Mouse (Mus musculus): Measurements from ENCODE around the gene Cdiptos. TPM values are rescaled to one million over a fixed set of nuclear protein-coding genes. Genes with fewer than 3 reads are reported as not detected.

Gene Cdiptos
- total RNA-seq, 1 experiment from 2014 or later, result 1.0 TPM

- no peak for ATAC-seq (replicated peaks; ENCODE audit: low read depth, poor library complexity, severe bottlenecking)
Observed at GRCm38 (mm10) chr7:127016081-127016480, 40.2 kb upstream of the Cdiptos start.

- ATAC-seq (replicated peaks; ENCODE audit: low read depth, poor library complexity, severe bottlenecking), result no peak
Observed at GRCm38 (mm10) chr7:127014993-127015392, 39.1 kb upstream of the Cdiptos start.

GRCm38 (mm10) chr7:127014320-127014719, 38.4 kb upstream of the Cdiptos start, which contains the start of gene Mvp:
Gene Mvp (minus strand): TSS chr7:127014621.
- ATAC-seq (replicated peaks; ENCODE audit: low read depth, poor library complexity, severe bottlenecking), result peak; percentile 30

GRCm38 (mm10) chr7:127013385-127013784, 37.5 kb upstream of the Cdiptos start:
- no peak for ATAC-seq (replicated peaks; ENCODE audit: low read depth, poor library complexity, severe bottlenecking)

- no peak for ATAC-seq (replicated peaks; ENCODE audit: low read depth, poor library complexity, severe bottlenecking)
Observed at GRCm38 (mm10) chr7:127012845-127013244, 36.9 kb upstream of the Cdiptos start.

GRCm38 (mm10) chr7:127012374-127012773, 36.5 kb upstream of the Cdiptos start:
- no peak for ATAC-seq (replicated peaks; ENCODE audit: low read depth, poor library complexity, severe bottlenecking)

- no peak for ATAC-seq (replicated peaks; ENCODE audit: low read depth, poor library complexity, severe bottlenecking)
Observed at GRCm38 (mm10) chr7:127011717-127012116, 35.8 kb upstream of the Cdiptos start.

GRCm38 (mm10) chr7:127011051-127011450, 35.2 kb upstream of the Cdiptos start:
- ATAC-seq (replicated peaks; ENCODE audit: low read depth, poor library complexity, severe bottlenecking), result no peak

- peak; percentile 9; the same call in 1 of the 2 replicates for ATAC-seq (replicated peaks; ENCODE audit: low read depth, poor library complexity, severe bottlenecking)
Observed at GRCm38 (mm10) chr7:127009307-127010085, 33.6 kb upstream of the Cdiptos start.

- ATAC-seq (replicated peaks; ENCODE audit: low read depth, poor library complexity, severe bottlenecking), result peak; percentile 95
Observed at GRCm38 (mm10) chr7:127008239-127009019, 32.5 kb upstream of the Cdiptos start.

- ATAC-seq (replicated peaks; ENCODE audit: low read depth, poor library complexity, severe bottlenecking), result no peak
Observed at GRCm38 (mm10) chr7:127007313-127008024, 31.6 kb upstream of the Cdiptos start.

- no peak for ATAC-seq (replicated peaks; ENCODE audit: low read depth, poor library complexity, severe bottlenecking)
Observed at GRCm38 (mm10) chr7:127004122-127004875, 28.4 kb upstream of the Cdiptos start.

GRCm38 (mm10) chr7:127003620-127004019, 27.7 kb upstream of the Cdiptos start:
- ATAC-seq (replicated peaks; ENCODE audit: low read depth, poor library complexity, severe bottlenecking), result no peak

- no peak for ATAC-seq (replicated peaks; ENCODE audit: low read depth, poor library complexity, severe bottlenecking)
Observed at GRCm38 (mm10) chr7:126999568-126999967, 23.7 kb upstream of the Cdiptos start.

GRCm38 (mm10) chr7:126996449-126996848, 20.6 kb upstream of the Cdiptos start:
- ATAC-seq (replicated peaks; ENCODE audit: low read depth, poor library complexity, severe bottlenecking), result no peak

GRCm38 (mm10) chr7:126988816-126989215, 12.9 kb upstream of the Cdiptos start:
- ATAC-seq (replicated peaks; ENCODE audit: low read depth, poor library complexity, severe bottlenecking), result no peak

- peak; percentile 60; the same call in 1 of the 2 replicates for ATAC-seq (replicated peaks; ENCODE audit: low read depth, poor library complexity, severe bottlenecking)
Observed at GRCm38 (mm10) chr7:126986319-126986718, 10.4 kb upstream of the Cdiptos start.

- no peak for ATAC-seq (replicated peaks; ENCODE audit: low read depth, poor library complexity, severe bottlenecking)
Observed at GRCm38 (mm10) chr7:126984667-126985444, 9.0 kb upstream of the Cdiptos start.

GRCm38 (mm10) chr7:126983113-126983512, 7.2 kb upstream of the Cdiptos start:
- ATAC-seq (replicated peaks; ENCODE audit: low read depth, poor library complexity, severe bottlenecking), result no peak
